Mouse (Mus musculus): ENCODE results near the gene Chst5.
"Not testable (repeated sequence)": the region's sequence is repeated elsewhere in the genome, so short reads cannot be mapped to it uniquely, and the experiment has no call there.

Gene Chst5

DNA sequence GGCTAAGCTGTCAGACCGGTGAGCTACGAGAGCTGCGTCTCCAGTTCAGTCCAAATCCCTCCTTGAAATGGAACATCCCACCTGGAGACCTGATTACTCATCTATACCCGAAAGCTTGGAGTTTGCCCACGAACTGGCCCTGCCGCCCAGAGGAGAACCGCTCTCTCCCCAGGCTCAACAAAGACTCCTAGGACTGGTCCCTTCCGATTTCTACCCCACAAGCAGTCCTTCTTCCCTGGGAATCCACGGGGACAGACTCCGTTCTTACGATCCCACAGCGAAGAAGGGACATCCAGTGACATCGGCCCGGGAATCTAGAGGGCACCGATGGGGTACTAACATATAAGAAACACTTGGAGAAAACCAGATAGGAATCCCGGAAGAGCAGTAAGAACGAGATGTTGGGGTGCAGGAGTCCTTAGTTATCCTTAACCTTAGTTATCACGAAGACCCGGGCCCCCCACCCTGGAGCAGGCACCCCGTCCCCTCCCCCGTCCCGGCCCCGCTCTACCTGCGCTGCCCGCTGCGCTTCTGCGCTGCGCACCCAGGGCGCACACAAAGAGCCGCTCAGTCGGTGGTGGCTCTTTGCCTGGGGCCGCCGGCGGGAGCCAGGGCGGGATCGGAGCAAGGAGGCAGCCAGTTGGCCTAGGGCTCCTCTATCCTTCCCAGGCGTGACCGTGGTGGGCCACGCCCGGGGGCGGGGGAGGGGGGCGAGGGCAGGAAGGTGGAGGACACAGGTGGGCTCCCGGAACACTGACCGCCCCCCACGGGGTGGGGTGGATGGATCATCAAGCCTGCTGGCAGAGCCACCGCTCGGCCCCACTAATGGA, at the start of gene Chst5:
Gene Chst5 (minus strand): TSS at position 827 of the 830 bp plus-strand sequence.
- DNase-seq = no peak

DNA sequence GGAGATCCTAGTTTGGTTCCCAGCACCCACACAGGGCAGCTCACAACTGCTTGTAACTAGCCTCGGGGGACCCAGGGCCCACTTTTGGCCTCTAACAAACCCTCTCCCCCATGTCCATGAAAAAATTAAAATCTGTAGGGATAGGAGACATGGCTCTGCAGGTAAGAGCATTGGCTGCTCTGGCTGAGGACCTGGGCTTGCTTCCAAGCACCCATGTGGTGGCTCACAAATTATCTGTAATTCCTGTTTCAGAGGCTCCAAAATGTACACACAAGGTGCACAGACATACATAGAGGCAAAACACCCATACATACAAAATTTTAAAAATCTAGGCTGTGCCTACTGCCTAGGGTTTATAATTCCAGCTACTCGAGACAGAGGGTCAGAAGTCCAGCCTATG, 47.0 kb upstream of the Chst5 start:
- DNase-seq = no peak

GRCm38 (mm10) chr8:111955879-111956278, 45.6 kb upstream of the Chst5 start:
- DNase-seq = no peak

GRCm38 (mm10) chr8:111954844-111955594, 44.8 kb upstream of the Chst5 start:
- DNase-seq = no peak

DNA sequence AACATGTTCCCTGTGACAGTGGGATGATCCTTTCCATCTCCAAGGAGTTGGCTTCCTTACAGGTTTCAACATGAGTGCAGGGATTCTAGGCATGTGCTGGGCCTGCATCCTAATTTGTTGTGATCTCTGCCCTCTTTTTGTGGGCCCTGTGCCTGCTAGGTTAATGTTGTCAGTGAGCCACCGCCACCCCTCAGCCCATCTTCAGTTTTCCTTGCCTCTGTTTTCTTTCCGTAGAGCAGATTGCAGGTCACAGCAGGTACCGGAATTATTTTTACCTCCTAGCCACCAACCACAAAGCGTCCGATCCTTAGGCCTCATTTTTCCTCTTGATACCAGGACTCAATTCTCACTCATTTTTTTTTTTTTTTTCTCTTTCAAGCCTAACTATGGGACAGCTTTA, 41.7 kb upstream of the Chst5 start:
- no peak for DNase-seq

DNA sequence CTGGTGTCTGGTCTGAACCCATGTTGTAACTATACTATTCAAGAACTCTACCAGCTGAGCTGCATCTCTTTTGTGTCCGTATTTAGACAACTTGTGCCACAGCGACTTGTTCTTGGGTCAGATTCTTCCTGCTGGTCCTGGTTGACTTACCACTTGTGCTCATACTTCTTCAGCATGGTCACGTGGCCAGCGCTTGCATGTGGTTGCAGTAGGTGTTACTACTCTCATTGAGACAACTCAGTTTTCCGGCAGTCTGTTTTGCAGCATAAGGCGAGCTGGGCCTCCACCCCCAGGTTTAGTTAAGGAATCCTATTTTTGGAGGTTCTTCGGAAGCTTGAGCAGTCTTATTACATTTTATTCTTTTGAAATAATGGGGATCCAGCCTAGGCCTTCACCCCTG, 41.1 kb upstream of the Chst5 start:
- no peak for DNase-seq

- DNase-seq = no peak
These were observed 40.6 kb upstream of the Chst5 start for GRCm38 (mm10) chr8:111950846-111951245.

- DNase-seq = no peak
These were observed 37.7 kb upstream of the Chst5 start for GRCm38 (mm10) chr8:111947954-111948353.

- DNase-seq = no peak
These were observed 36.9 kb upstream of the Chst5 start for GRCm38 (mm10) chr8:111947144-111947543.

DNA sequence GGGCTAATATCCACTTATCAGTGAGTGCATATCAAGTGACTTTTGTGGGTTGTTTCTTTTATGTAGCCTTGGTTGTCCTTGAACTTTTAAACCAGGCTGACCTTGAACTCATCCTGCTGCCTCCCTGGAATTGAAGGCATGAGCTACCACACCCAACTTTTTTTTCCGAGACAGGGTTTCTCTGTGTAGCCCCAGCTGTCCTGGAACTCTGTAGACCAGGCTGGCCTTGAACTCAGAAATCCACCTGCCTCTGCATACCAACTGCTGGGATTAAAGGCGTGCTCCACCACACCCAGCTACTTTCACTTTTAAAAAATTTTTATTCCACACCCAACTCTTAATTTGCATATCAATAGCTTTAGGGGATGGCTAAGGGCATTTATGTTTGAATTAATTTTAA, 33.3 kb upstream of the Chst5 start:
- DNase-seq = no peak

- peak; percentile 32 to 50 for DNase-seq
These were observed 30.8 kb upstream of the Chst5 start for GRCm38 (mm10) chr8:111941101-111941454.

GRCm38 (mm10) chr8:111940171-111941100, 30.2 kb upstream of the Chst5 start, which contains the start of gene Gabarapl2:
Gabarapl2 (plus strand) TSS chr8:111940703.
- peak; percentile 98 for DNase-seq

GRCm38 (mm10) chr8:111939516-111940142, 29.4 kb upstream of the Chst5 start:
- DNase-seq = peak; percentile 65 to 83

GRCm38 (mm10) chr8:111938076-111938985, 28.1 kb upstream of the Chst5 start:
- DNase-seq = not testable (repeated sequence)

DNA sequence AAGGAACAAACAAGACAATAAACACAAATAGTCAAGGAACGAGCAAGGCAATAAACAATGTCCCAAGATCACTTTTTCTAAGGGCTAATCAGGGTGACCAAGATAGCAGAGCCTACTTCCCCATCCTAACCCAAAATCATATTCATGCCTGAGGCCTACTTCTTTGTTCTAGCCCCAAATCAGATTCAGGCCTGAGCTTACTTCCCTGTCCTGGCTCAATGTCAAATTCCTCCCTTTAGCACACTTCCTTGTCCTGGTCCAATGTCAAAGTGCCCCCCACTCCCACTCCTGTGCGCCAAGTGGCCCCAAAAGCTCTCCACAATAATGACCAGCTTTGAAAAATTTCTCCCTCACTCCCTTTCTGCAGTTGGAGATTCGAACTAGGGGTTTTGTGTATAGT, 26.9 kb upstream of the Chst5 start:
- no peak for DNase-seq

DNA sequence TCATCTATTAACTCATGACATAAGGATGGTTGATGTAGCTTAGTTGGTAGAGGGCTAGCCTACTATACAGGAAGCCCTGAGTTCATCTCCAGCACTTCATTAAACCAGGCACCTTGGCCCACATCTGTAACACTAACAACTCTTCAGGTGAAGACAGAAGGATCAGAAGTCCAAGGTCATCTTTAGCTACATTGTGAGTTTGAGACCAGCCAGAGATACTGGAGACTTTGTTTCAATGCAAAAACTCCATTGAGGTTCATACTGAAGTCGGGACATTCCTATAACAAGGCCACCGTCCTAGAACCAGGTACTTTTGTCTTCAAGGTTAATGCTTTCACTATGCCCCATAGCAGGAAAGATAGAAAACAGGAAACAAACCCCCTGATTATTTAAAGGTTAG, 24.0 kb upstream of the Chst5 start:
- DNase-seq = no peak

GRCm38 (mm10) chr8:111933348-111934076, 23.3 kb upstream of the Chst5 start, which contains the start of gene Tmem231:
Tmem231 (minus strand) TSS chr8:111933881.
- peak; percentile 91 for DNase-seq

DNA sequence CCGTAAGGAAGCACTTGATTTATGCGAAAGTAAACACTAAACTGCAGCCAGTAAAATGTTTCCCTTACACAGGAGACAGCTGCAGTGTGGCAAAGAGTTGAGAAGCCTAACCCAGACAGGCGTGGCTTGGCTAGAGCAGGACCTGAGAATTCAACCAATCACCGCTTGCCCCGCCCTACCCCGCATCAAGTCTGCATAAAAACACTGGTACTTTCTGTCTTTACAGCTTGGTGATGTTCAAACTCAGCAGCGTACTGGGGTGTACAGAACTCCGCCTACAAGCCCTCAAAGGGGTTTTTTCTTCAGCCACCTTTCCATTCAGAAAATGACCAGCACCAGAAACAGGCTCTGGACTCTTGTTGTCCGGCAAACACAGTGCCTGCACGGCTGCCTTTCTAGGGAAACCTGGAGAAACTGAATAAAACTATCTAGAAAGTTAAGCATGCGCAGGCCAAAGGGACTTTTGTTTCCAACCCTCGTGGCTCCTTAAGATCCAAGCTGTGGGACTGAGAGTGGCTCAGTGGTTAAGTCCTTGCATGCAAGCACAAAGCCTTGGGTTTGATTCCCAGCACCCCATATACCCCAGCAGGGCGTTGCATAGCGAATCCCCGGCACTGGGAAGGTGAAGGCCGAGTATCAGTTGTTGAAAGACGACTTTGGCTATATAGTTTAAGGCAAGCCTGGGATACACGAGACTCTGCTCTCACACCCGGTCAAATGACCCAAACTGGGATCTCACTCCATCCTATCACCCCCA, 22.5 kb upstream of the Chst5 start:
- peak; percentile 78 for DNase-seq

GRCm38 (mm10) chr8:111931721-111932120, 21.5 kb upstream of the Chst5 start:
- DNase-seq = no peak

Data from kidney, adult 8-10 months (tissue).